In genomic region chr14:46606694-46607093, GRCm38 (mm10) we compare ENCODE assay signal across 20 mouse cellular contexts.
DNase-seq lines count a peak whose midpoint lies in the region; ATAC-seq lines count a peak whose summit lies in the region.
"Had no signal": no experiment of that assay in that cellular context is flagged by ENCODE, and none has a peak within 500 bp of the region (broad histone marks: within the 10 kb centered on the region; RNA-seq: fewer than 3 reads in every experiment).

No protein-coding gene starts in this region.

- ATAC-seq in intestine, embryonic 14.5 days (replicated peaks; ENCODE audit: low FRiP score, low TSS enrichment, low read depth): no peak
- no peak for ATAC-seq in intestine, embryonic 15.5 days
- no peak for ATAC-seq in liver, embryonic 15.5 days (ENCODE audit: insufficient read depth)
- no peak for ATAC-seq in limb, embryonic 12.5 days (ENCODE audit: insufficient number of reproducible peaks, insufficient read depth, low FRiP score, low TSS enrichment, low read depth)
- ATAC-seq: forebrain, postnatal 0 days had no signal

- H3K9ac ChIP-seq in intestine, embryonic 14.5 days (ENCODE audit: low read length): no peak overlapping the region
- no peak overlapping the region for H3K9ac ChIP-seq in intestine, embryonic 15.5 days
- no peak overlapping the region for H3K9ac ChIP-seq in liver, embryonic 15.5 days
- no peak overlapping the region for H3K9ac ChIP-seq in limb, embryonic 12.5 days (replicated peaks)
- H3K9ac ChIP-seq: embryonic facial prominence, embryonic 12.5 days; forebrain, embryonic 12.5 days; forebrain, postnatal 0 days; heart, embryonic 12.5 days; hindbrain, embryonic 15.5 days had no signal

- DNase-seq in intestine, embryonic 14.5 days (ENCODE audit: low spot score): peak; percentile 43
- no peak for DNase-seq in liver
- no peak for DNase-seq in testis, postnatal 10 days (ENCODE audit: low spot score)
- no peak for DNase-seq in adipocyte (ENCODE audit: low spot score)
- DNase-seq: adrenal gland, adult 8-10 months; adrenal gland, postnatal 36 days; cerebellum, adult 2 months; cerebellum, postnatal 10 days; embryo, embryonic 11 days; forebrain, postnatal 0 days; gastrocnemius, postnatal 14 days; heart, adult 2 months; heart, postnatal 36 days had no signal

- 60% methylated on average over 3 of the region's 3 CpGs for WGBS in intestine, embryonic 14.5 days
- 54% methylated on average over 3 of the region's 3 CpGs for WGBS in intestine, embryonic 15.5 days
- 70% methylated on average over 3 of the region's 3 CpGs for WGBS in liver, embryonic 15.5 days (ENCODE audit: insufficient replicate concordance)
- 47% methylated on average over 3 of the region's 3 CpGs for WGBS in limb, embryonic 12.5 days

- no peaks in the 10 kb centered on the region for H3K27me3 ChIP-seq in intestine, embryonic 14.5 days (replicated peaks; ENCODE audit: control insufficient read depth, insufficient read depth, low read length)
- no peaks in the 10 kb centered on the region for H3K27me3 ChIP-seq in intestine, embryonic 15.5 days (replicated peaks)
- peaks cover 5% of the 10 kb centered on the region; the same call in 1 of the 2 replicates for H3K27me3 ChIP-seq in liver, embryonic 15.5 days
- H3K27me3 ChIP-seq in limb, embryonic 12.5 days: peaks cover 10% of the 10 kb centered on the region; the same call in 1 of the 2 replicates
- H3K27me3 ChIP-seq: heart, embryonic 12.5 days; hindbrain, embryonic 15.5 days had no signal

- H3K4me2 ChIP-seq in intestine, embryonic 14.5 days (ENCODE audit: low read length): no peak overlapping the region
- H3K4me2 ChIP-seq in intestine, embryonic 15.5 days (replicated peaks): no peak overlapping the region
- 0 out of 2 replicates have a peak overlapping the region, but pooled peaks have one; percentile 3 for H3K4me2 ChIP-seq in liver, embryonic 15.5 days
- 0 out of 2 replicates have a peak overlapping the region, but pooled peaks have one; percentile 53 for H3K4me2 ChIP-seq in limb, embryonic 12.5 days
- H3K4me2 ChIP-seq: embryonic facial prominence, embryonic 12.5 days; forebrain, embryonic 12.5 days; heart, embryonic 12.5 days; hindbrain, embryonic 15.5 days had no signal

- H3K4me3 ChIP-seq in intestine, embryonic 14.5 days (ENCODE audit: low read depth, low read length): no peak overlapping the region
- no peak overlapping the region for H3K4me3 ChIP-seq in intestine, embryonic 15.5 days (replicated peaks)
- no peak overlapping the region for H3K4me3 ChIP-seq in liver, embryonic 15.5 days (replicated peaks)
- no peak overlapping the region for H3K4me3 ChIP-seq in limb, embryonic 12.5 days (replicated peaks)
- H3K4me3 ChIP-seq: embryonic facial prominence, embryonic 12.5 days; forebrain, embryonic 12.5 days; heart, adult 2 months; heart, embryonic 12.5 days; hindbrain, embryonic 15.5 days had no signal

- H3K9me3 ChIP-seq in intestine, embryonic 14.5 days (ENCODE audit: control insufficient read depth, low read length): no peaks in the 10 kb centered on the region
- H3K9me3 ChIP-seq in intestine, embryonic 15.5 days: no peaks in the 10 kb centered on the region
- H3K9me3 ChIP-seq in liver, embryonic 15.5 days (replicated peaks): no peaks in the 10 kb centered on the region
- H3K9me3 ChIP-seq in limb, embryonic 12.5 days: 0 out of 2 replicates have a peak, but pooled peaks cover 5% of the 10 kb centered on the region
- H3K9me3 ChIP-seq: embryonic facial prominence, embryonic 12.5 days; forebrain, embryonic 12.5 days; hindbrain, embryonic 15.5 days had no signal

- no peaks in the 10 kb centered on the region for H3K36me3 ChIP-seq in intestine, embryonic 14.5 days (ENCODE audit: control insufficient read depth, insufficient read depth, low read length)
- no peaks in the 10 kb centered on the region for H3K36me3 ChIP-seq in intestine, embryonic 15.5 days
- H3K36me3 ChIP-seq in liver, embryonic 15.5 days (replicated peaks): no peaks in the 10 kb centered on the region
- no peaks in the 10 kb centered on the region for H3K36me3 ChIP-seq in limb, embryonic 12.5 days
- H3K36me3 ChIP-seq: embryonic facial prominence, embryonic 12.5 days; forebrain, embryonic 12.5 days; heart, embryonic 12.5 days; hindbrain, embryonic 15.5 days had no signal

- H3K4me1 ChIP-seq in intestine, embryonic 14.5 days (replicated peaks; ENCODE audit: control insufficient read depth, insufficient read depth, low read length): peaks cover 19% of the 10 kb centered on the region
- peaks cover 7% of the 10 kb centered on the region for H3K4me1 ChIP-seq in intestine, embryonic 15.5 days (replicated peaks)
- peaks cover 10% of the 10 kb centered on the region; the same call in 1 of the 2 replicates for H3K4me1 ChIP-seq in liver, embryonic 15.5 days (replicated peaks)
- H3K4me1 ChIP-seq in limb, embryonic 12.5 days (replicated peaks): peaks cover 58% of the 10 kb centered on the region

- H3K27ac ChIP-seq in intestine, embryonic 14.5 days (ENCODE audit: low read depth): no peak overlapping the region
- no peak overlapping the region for H3K27ac ChIP-seq in intestine, embryonic 15.5 days
- H3K27ac ChIP-seq in liver, embryonic 15.5 days (replicated peaks): peak overlapping the region; percentile 33; the same call in 1 of the 2 replicates
- no peak overlapping the region for H3K27ac ChIP-seq in limb, embryonic 12.5 days
- H3K27ac ChIP-seq: embryonic facial prominence, embryonic 12.5 days; forebrain, embryonic 12.5 days; heart, adult 2 months; hindbrain, embryonic 15.5 days had no signal

Comparison
In these comparisons a context has a peak if more than half of its experiments do, and no peak if none do; other contexts are left out.
1. H3K4me2 ChIP-seq: peak in liver, embryonic 15.5 days (single experiment) and limb, embryonic 12.5 days (single experiment); none in intestine, embryonic 14.5 days (single experiment) and intestine, embryonic 15.5 days (single experiment).